Mouse (Mus musculus): ENCODE results near the gene Lig3. TPM values are rescaled to one million over a fixed set of nuclear protein-coding genes. Genes with fewer than 3 reads are reported as not detected.

The Lig3 gene
- 19.4 and 23.3 TPM in 2 replicates for polyA plus RNA-seq (2012; rRNA removed)

- no peak for DNase-seq (ENCODE audit: low read depth)
Observed at GRCm38 (mm10) chr11:82780983-82781903, at the start of gene Lig3. Gene Lig3 (plus strand): TSS chr11:82781108.

GRCm38 (mm10) chr11:82734227-82734626, 46.7 kb upstream of the Lig3 start:
- no peak for DNase-seq (ENCODE audit: low read depth)

GRCm38 (mm10) chr11:82739006-82739405, 41.9 kb upstream of the Lig3 start:
- DNase-seq (ENCODE audit: low read depth): no peak

- DNase-seq (ENCODE audit: low read depth): no peak
Observed at GRCm38 (mm10) chr11:82746138-82746537, 34.8 kb upstream of the Lig3 start.

- DNase-seq (ENCODE audit: low read depth): no peak
Observed at GRCm38 (mm10) chr11:82746857-82747366, 34.0 kb upstream of the Lig3 start.

GRCm38 (mm10) chr11:82752349-82753115, 28.4 kb upstream of the Lig3 start:
- DNase-seq (ENCODE audit: low read depth): no peak

GRCm38 (mm10) chr11:82755919-82756318, 25.0 kb upstream of the Lig3 start:
- no peak for DNase-seq (ENCODE audit: low read depth)

GRCm38 (mm10) chr11:82762286-82762829, 18.6 kb upstream of the Lig3 start:
- no peak for DNase-seq (ENCODE audit: low read depth)

GRCm38 (mm10) chr11:82763261-82763660, 17.6 kb upstream of the Lig3 start:
- DNase-seq (ENCODE audit: low read depth): no peak

GRCm38 (mm10) chr11:82763742-82764437, 17.0 kb upstream of the Lig3 start, which contains the start of the genes Cct6b and Zfp830:
Gene Cct6b (minus strand): TSS chr11:82764321.
Gene Zfp830 (plus strand): TSS chr11:82764345.
- no peak for DNase-seq (ENCODE audit: low read depth)

GRCm38 (mm10) chr11:82764438-82764924, 16.4 kb upstream of the Lig3 start:
- DNase-seq (ENCODE audit: low read depth): no peak

GRCm38 (mm10) chr11:82780134-82780533, 774 bp upstream of the Lig3 start:
- DNase-seq (ENCODE audit: low read depth): no peak

- DNase-seq (ENCODE audit: low read depth): no peak
Observed at GRCm38 (mm10) chr11:82782197-82782596, 1.3 kb downstream of the Lig3 start.

GRCm38 (mm10) chr11:82783453-82783852, 2.5 kb downstream of the Lig3 start:
- DNase-seq (ENCODE audit: low read depth): no peak

- no peak for DNase-seq (ENCODE audit: low read depth)
Observed at GRCm38 (mm10) chr11:82806656-82807055, 25.7 kb downstream of the Lig3 start.

GRCm38 (mm10) chr11:82807370-82807769, 26.5 kb downstream of the Lig3 start:
- no peak for DNase-seq (ENCODE audit: low read depth)

GRCm38 (mm10) chr11:82808485-82808884, 27.6 kb downstream of the Lig3 start:
- DNase-seq (ENCODE audit: low read depth): no peak

GRCm38 (mm10) chr11:82819350-82819749, 38.4 kb downstream of the Lig3 start:
- no peak for DNase-seq (ENCODE audit: low read depth)

- DNase-seq (ENCODE audit: low read depth): no peak
Observed at GRCm38 (mm10) chr11:82820788-82821456, 40.0 kb downstream of the Lig3 start.

- no peak for DNase-seq (ENCODE audit: low read depth)
Observed at GRCm38 (mm10) chr11:82826818-82827217, 45.9 kb downstream of the Lig3 start.

Measured in gonadal fat pad, adult 2 months (tissue).